Mouse (Mus musculus) cerebellum, adult 2 months (tissue): Measurements from ENCODE around the gene Prkcb.

Experiments used
- CTCF ChIP-seq: fragments of 200-500 bp; IDR thresholded peaks from 2 replicates; pipeline ENCODE4 v1.5.1; 2011; ENCODE audit warnings: low read depth, mild to moderate bottlenecking, control low read depth, low read length, moderate library complexity, borderline replicate concordance; ENCODE audit not compliant: insufficient read depth
- POLR2A ChIP-seq: fragments of 200-500 bp; IDR thresholded peaks from 2 replicates; pipeline ENCODE4 v1.6.1; 2011; ENCODE audit warnings: low read length, control low read depth, borderline replicate concordance; ENCODE audit not compliant: insufficient read depth

- TF ChIP-seq POLR2A (no peak), CTCF (no peak)
Observed at GRCm38 (mm10) chr7:122329588-122329987, 41.0 kb downstream of the Prkcb start.
